Comparison of ENCODE assay signal across 9 mouse cellular contexts in genomic region chr14:11617362-11617761, GRCm38 (mm10).
A peak's percentile ranks its signal among the peaks of the same experiment; 100 is the strongest.
DNase-seq lines count a peak whose midpoint lies in the region; ATAC-seq and TF ChIP-seq lines count a peak whose summit lies in the region.
"Had no signal": no experiment of that assay in that cellular context is flagged by ENCODE, and none has a peak within 500 bp of the region (broad histone marks: within the 10 kb centered on the region; RNA-seq: fewer than 3 reads in every experiment).

No protein-coding gene starts in this region.

- 27% methylated on average over 6 of the region's 6 CpGs for WGBS in intestine, embryonic 14.5 days
- WGBS in intestine, postnatal 0 days: 38% methylated on average over 6 of the region's 6 CpGs
- WGBS in forebrain, embryonic 16.5 days: 59% methylated on average over 6 of the region's 6 CpGs
- 53% methylated on average over 6 of the region's 6 CpGs for WGBS in kidney, adult 2 months

- H3K4me1 ChIP-seq in intestine, embryonic 14.5 days (replicated peaks; ENCODE audit: control insufficient read depth, insufficient read depth, low read length): peaks cover 13% of the 10 kb centered on the region
- no peaks in the 10 kb centered on the region for H3K4me1 ChIP-seq in intestine, postnatal 0 days (replicated peaks; ENCODE audit: control insufficient read depth, insufficient read depth, low read length)
- H3K4me1 ChIP-seq in forebrain, embryonic 16.5 days (replicated peaks; ENCODE audit: control insufficient read depth, insufficient read depth, low read length): peaks cover 7% of the 10 kb centered on the region
- no peaks in the 10 kb centered on the region for H3K4me1 ChIP-seq in kidney, adult 2 months (ENCODE audit: control insufficient read depth, insufficient read depth, low read length)

- peak; percentile 65 for DNase-seq in intestine, embryonic 14.5 days (ENCODE audit: low spot score)
- peak; percentile 52 to 81 for DNase-seq in adrenal gland, adult (ENCODE audit: inconsistent age in 2 of 2, low spot score in 1 of 2)
- peak; percentile 59 for DNase-seq in kidney, adult 2 months
- DNase-seq in lung, postnatal 25 days (ENCODE audit: low spot score): peak; percentile 57
- no peak for DNase-seq in c-Kit-positive CD71-positive TER-119-positive erythroid progenitor cells, embryonic 14.5 days (ENCODE audit: low spot score)
- no peak for DNase-seq in spleen, adult 18-20 months

- no peak overlapping the region for H3K4me2 ChIP-seq in intestine, embryonic 14.5 days (ENCODE audit: low read length)
- no peak overlapping the region for H3K4me2 ChIP-seq in intestine, postnatal 0 days (replicated peaks; ENCODE audit: low read depth)
- H3K4me2 ChIP-seq in forebrain, embryonic 16.5 days (ENCODE audit: low read length): no peak overlapping the region
- H3K4me2 ChIP-seq: embryonic facial prominence, embryonic 12.5 days had no signal

- H3K36me3 ChIP-seq in intestine, embryonic 14.5 days (ENCODE audit: control insufficient read depth, insufficient read depth, low read length): no peaks in the 10 kb centered on the region
- no peaks in the 10 kb centered on the region for H3K36me3 ChIP-seq in intestine, postnatal 0 days (ENCODE audit: control insufficient read depth, insufficient read depth)
- no peaks in the 10 kb centered on the region for H3K36me3 ChIP-seq in forebrain, embryonic 16.5 days (ENCODE audit: control insufficient read depth, insufficient read depth)
- H3K36me3 ChIP-seq in kidney, adult 2 months (ENCODE audit: control insufficient read depth, insufficient read depth, low read length): no peaks in the 10 kb centered on the region
- H3K36me3 ChIP-seq: embryonic facial prominence, embryonic 12.5 days had no signal

- ATAC-seq in intestine, embryonic 14.5 days (replicated peaks; ENCODE audit: low FRiP score, low TSS enrichment, low read depth): peak; percentile 61; the same call in 1 of the 2 replicates
- ATAC-seq in intestine, postnatal 0 days: no peak
- ATAC-seq in forebrain, embryonic 16.5 days: peak; percentile 39; the same call in 1 of the 2 replicates

- H3K9me3 ChIP-seq in intestine, embryonic 14.5 days (ENCODE audit: control insufficient read depth, low read length): no peaks in the 10 kb centered on the region
- H3K9me3 ChIP-seq in intestine, postnatal 0 days (ENCODE audit: control insufficient read depth): no peaks in the 10 kb centered on the region
- no peaks in the 10 kb centered on the region for H3K9me3 ChIP-seq in forebrain, embryonic 16.5 days (ENCODE audit: control insufficient read depth, low read length)
- H3K9me3 ChIP-seq: embryonic facial prominence, embryonic 12.5 days had no signal

- H3K27ac ChIP-seq in intestine, embryonic 14.5 days (ENCODE audit: low read depth): no peak overlapping the region
- H3K27ac ChIP-seq in intestine, postnatal 0 days (ENCODE audit: low read depth, low read length): no peak overlapping the region
- H3K27ac ChIP-seq in forebrain, embryonic 16.5 days (ENCODE audit: low read length): no peak overlapping the region
- H3K27ac ChIP-seq in kidney, adult 2 months (ENCODE audit: insufficient read depth, low read depth, low read length): no peak overlapping the region
- H3K27ac ChIP-seq: embryonic facial prominence, embryonic 12.5 days had no signal

- H3K27me3 ChIP-seq in intestine, embryonic 14.5 days (replicated peaks; ENCODE audit: control insufficient read depth, insufficient read depth, low read length): no peaks in the 10 kb centered on the region
- no peaks in the 10 kb centered on the region for H3K27me3 ChIP-seq in intestine, postnatal 0 days (replicated peaks; ENCODE audit: control insufficient read depth, insufficient read depth, low read length)
- H3K27me3 ChIP-seq in forebrain, embryonic 16.5 days (replicated peaks; ENCODE audit: control insufficient read depth, insufficient read depth, low read length): no peaks in the 10 kb centered on the region
- H3K27me3 ChIP-seq in kidney, adult 2 months (replicated peaks; ENCODE audit: control insufficient read depth, insufficient read depth, low read length): no peaks in the 10 kb centered on the region
- H3K27me3 ChIP-seq: embryonic facial prominence, embryonic 12.5 days had no signal

- TF ChIP-seq CTCF in intestine, postnatal 0 days (IDR thresholded peaks at IDR 0.05; ENCODE audit: low read depth): no peak
- no peak for TF ChIP-seq CTCF in kidney, adult 2 months (conservative IDR thresholded peaks at IDR 0.05; ENCODE audit: insufficient read depth, insufficient read length, low read depth, low read length)

- H3K9ac ChIP-seq in intestine, embryonic 14.5 days (ENCODE audit: low read length): no peak overlapping the region
- no peak overlapping the region for H3K9ac ChIP-seq in intestine, postnatal 0 days (ENCODE audit: low read depth, low read length)
- H3K9ac ChIP-seq in forebrain, embryonic 16.5 days (replicated peaks; ENCODE audit: low read depth, low read length): no peak overlapping the region
- H3K9ac ChIP-seq: embryonic facial prominence, embryonic 12.5 days had no signal

- no peak overlapping the region for H3K4me3 ChIP-seq in intestine, embryonic 14.5 days (ENCODE audit: low read depth, low read length)
- H3K4me3 ChIP-seq in intestine, postnatal 0 days (ENCODE audit: low read depth, low read length): no peak overlapping the region
- no peak overlapping the region for H3K4me3 ChIP-seq in forebrain, embryonic 16.5 days (replicated peaks; ENCODE audit: low read length)
- no peak overlapping the region for H3K4me3 ChIP-seq in kidney, adult 2 months (ENCODE audit: insufficient read depth, low read depth, low read length)
- H3K4me3 ChIP-seq: embryonic facial prominence, embryonic 12.5 days had no signal

- no peak for TF ChIP-seq POLR2A in kidney, adult 2 months (IDR thresholded peaks at IDR 0.05; ENCODE audit: low read depth, low read length)

Comparison
In these comparisons a context has a peak if more than half of its experiments do, and no peak if none do; other contexts are left out.
1. DNase-seq: peak in intestine, embryonic 14.5 days (single experiment), adrenal gland, adult (2 of 2), kidney, adult 2 months (single experiment) and lung, postnatal 25 days (single experiment); none in c-Kit-positive CD71-positive TER-119-positive erythroid progenitor cells, embryonic 14.5 days (single experiment) and spleen, adult 18-20 months (0 of 2).